Mouse (Mus musculus): ENCODE results near the gene Sec16a.

The Sec16a gene

GRCm38 (mm10) chr2:26444946-26445665 is at the start of gene Sec16a:
Sec16a (minus strand) TSS chr2:26445216.
- DNase-seq, result peak; percentile 100

GRCm38 (mm10) chr2:26494396-26494795 is 49.4 kb upstream of the Sec16a start:
- DNase-seq, result no peak

- DNase-seq, result peak; percentile 50 to 70
These were observed 48.2 kb upstream of the Sec16a start for GRCm38 (mm10) chr2:26493021-26493781.

GRCm38 (mm10) chr2:26490760-26491301 is 45.8 kb upstream of the Sec16a start:
- DNase-seq, result peak in 1 of 2 experiments; percentile 58

GRCm38 (mm10) chr2:26488535-26489135 is 43.6 kb upstream of the Sec16a start:
- DNase-seq, result peak in 1 of 2 experiments; percentile 55

- DNase-seq, result no peak
These were observed 42.5 kb upstream of the Sec16a start for GRCm38 (mm10) chr2:26487322-26488021.

GRCm38 (mm10) chr2:26486835-26487321 is 41.9 kb upstream of the Sec16a start:
- DNase-seq, result no peak

- DNase-seq, result no peak
These were observed 41.3 kb upstream of the Sec16a start for GRCm38 (mm10) chr2:26486264-26486810.

- no peak for DNase-seq
These were observed 40.7 kb upstream of the Sec16a start for GRCm38 (mm10) chr2:26485710-26486109.

- no peak for DNase-seq
These were observed 40.3 kb upstream of the Sec16a start for GRCm38 (mm10) chr2:26485278-26485677.

- no peak for DNase-seq
These were observed 39.2 kb upstream of the Sec16a start for GRCm38 (mm10) chr2:26484169-26484568.

GRCm38 (mm10) chr2:26483230-26483869 is 38.3 kb upstream of the Sec16a start:
- DNase-seq, result peak; percentile 54 to 59

- DNase-seq, result no peak
These were observed 37.8 kb upstream of the Sec16a start for GRCm38 (mm10) chr2:26482824-26483223.

GRCm38 (mm10) chr2:26481724-26482495 is 36.9 kb upstream of the Sec16a start:
- DNase-seq, result peak; percentile 67 to 78

- no peak for DNase-seq
These were observed 35.9 kb upstream of the Sec16a start for GRCm38 (mm10) chr2:26480911-26481310.

- DNase-seq, result no peak
These were observed 33.7 kb upstream of the Sec16a start for GRCm38 (mm10) chr2:26478685-26479205.

GRCm38 (mm10) chr2:26477911-26478310 is 32.9 kb upstream of the Sec16a start:
- no peak for DNase-seq

- no peak for DNase-seq
These were observed 30.8 kb upstream of the Sec16a start for GRCm38 (mm10) chr2:26475505-26476430.

GRCm38 (mm10) chr2:26474789-26475504 is 29.9 kb upstream of the Sec16a start:
- DNase-seq, result peak; percentile 90 to 92
